Mouse (Mus musculus): ENCODE measurements around the gene Vps4b.

- TF ChIP-seq MAFK (IDR thresholded peaks at IDR 0.05; ENCODE audit: insufficient read depth, low read depth, low read length): no peak
- TF ChIP-seq ZNF384 (IDR thresholded peaks at IDR 0.05; ENCODE audit: low read depth, low read length): no peak
- no peak for TF ChIP-seq HCFC1 (IDR thresholded peaks at IDR 0.05; ENCODE audit: borderline replicate concordance, insufficient read depth, low read length)
These were observed 37.6 kb downstream of the Vps4b start for GRCm38 (mm10) chr1:106758734-106759571.
